Mouse (Mus musculus) Muller cell, postnatal 12 days (primary cell): ENCODE results near the gene Olfr1231.

Source experiments
- DNase-seq: peaks from one replicate; pipeline ENCODE4 v3.0.0-alpha.2; 2015; ENCODE audit errors: inconsistent ontology term

Gene Olfr1231

DNA sequence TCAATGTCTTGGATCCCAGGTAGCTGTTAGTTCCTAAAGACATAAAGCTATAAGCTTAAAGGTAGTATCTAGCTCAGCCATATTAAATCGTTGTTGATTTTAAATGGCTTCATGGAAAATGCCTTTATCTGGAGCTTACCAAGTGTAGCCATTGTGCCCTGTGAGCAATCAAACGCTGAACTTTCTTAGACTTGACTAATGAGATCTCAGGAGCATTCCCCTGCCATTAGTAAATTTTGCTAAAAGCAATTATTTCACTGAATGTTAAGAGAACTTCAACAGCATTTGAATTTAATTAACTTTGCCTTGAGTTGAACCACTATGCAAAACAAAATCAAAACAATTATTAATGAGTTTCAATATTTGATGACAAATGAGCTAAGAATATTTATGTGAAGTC lies at the start of gene Olfr1231:
Gene Olfr1231 (minus strand): TSS at position 101 of the 400 bp plus-strand sequence.
- no peak for DNase-seq

GRCm38 (mm10) chr2:89342298-89342697 lies 35.4 kb upstream of the Olfr1231 start, which contains the start of gene Olfr1233:
Gene Olfr1233 (minus strand): TSS chr2:89342398.
- DNase-seq, result no peak

DNA sequence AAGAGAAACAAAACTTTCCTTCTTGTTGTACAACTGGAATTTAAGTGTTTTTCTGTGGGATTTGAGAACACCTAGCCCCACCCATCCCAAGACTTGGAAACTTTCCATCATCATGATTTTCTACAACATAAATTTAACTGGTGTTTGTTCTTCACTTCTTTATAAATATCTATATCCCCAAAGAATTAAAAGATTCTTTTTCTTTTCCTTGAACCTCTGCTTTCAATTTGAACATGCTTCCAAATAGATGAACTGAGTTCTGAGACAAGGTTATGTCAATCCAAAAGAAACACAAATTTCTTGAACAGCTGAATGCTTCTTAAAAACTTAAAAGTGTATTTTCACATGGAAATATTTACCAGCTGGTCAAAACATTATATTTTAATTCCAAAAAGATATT lies 22.7 kb upstream of the Olfr1231 start, which contains the start of gene Olfr1232:
Gene Olfr1232 (minus strand): TSS at position 101 of the 400 bp plus-strand sequence.
- no peak for DNase-seq

DNA sequence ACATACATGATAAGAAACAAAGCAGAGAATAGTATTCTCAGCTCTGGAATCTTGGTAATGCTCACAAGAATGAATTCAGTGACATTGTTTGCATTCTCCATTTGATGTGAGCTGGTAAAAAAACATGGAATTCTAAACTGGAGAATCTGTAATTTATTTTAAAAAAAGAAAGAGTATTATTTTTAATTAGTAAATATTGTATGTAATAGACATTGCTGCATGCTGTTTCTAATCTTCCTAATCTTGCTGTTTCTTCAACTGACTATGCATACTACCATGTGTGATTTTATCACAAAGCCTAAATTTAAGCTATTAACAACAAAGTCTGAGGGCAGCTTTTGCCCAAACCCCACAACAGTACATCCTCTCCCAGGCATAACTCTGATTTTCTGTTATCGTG lies 9.7 kb downstream of the Olfr1231 start, which contains the start of gene Olfr1230:
Gene Olfr1230 (minus strand): TSS at position 101 of the 400 bp plus-strand sequence.
- DNase-seq, result no peak

- no peak for DNase-seq
Measured at GRCm38 (mm10) chr2:89287914-89288313, 19.0 kb downstream of the Olfr1231 start, which contains the start of gene Olfr1229. Gene Olfr1229 (minus strand): TSS chr2:89288014.

- no peak for DNase-seq
Measured at GRCm38 (mm10) chr2:89253962-89254361, 52.9 kb downstream of the Olfr1231 start, which contains the start of gene Olfr1228. Gene Olfr1228 (minus strand): TSS chr2:89254062.
